Mouse (Mus musculus) bone marrow, adult 2 months (tissue): ENCODE results near the gene Tmem204.

Experiments used
- CTCF ChIP-seq: fragments of 200-500 bp; IDR thresholded peaks from 2 replicates; pipeline ENCODE4 v1.5.1; 2011; ENCODE audit warnings: low read length, control low read depth; ENCODE audit not compliant: control insufficient read depth, insufficient read depth
- POLR2A ChIP-seq: fragments of 200-500 bp; IDR thresholded peaks from 2 replicates; pipeline ENCODE4 v1.6.1; 2011; ENCODE audit warnings: low read depth, mild to moderate bottlenecking, control low read depth, low read length, borderline replicate concordance; ENCODE audit not compliant: control insufficient read depth

DNA sequence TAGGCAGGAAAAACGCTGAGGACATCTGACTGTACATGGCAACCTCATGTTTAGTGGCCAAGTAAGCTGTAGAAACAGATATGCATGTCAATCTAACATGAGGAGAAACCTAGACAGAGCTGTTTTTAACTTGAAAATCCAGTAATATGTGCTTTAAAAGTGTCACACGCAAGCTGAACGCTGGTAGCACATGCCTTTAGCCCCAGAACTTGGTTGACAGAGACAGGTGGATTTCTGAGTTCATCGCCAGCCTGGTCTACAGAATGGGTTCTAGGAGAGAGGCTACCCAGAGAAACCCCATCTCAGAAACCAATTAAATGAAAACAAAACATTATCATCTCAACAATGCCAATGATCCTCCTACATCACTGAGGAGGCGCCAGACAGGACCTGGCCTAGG, 27.8 kb upstream of the Tmem204 start:
- TF ChIP-seq CTCF (no peak), POLR2A (no peak)
